Mouse (Mus musculus) left cerebral cortex, postnatal 14 days (tissue): ENCODE measurements around the gene Sh3tc1. TPM values are rescaled to one million over a fixed set of nuclear protein-coding genes. Genes with fewer than 3 reads are reported as not detected.
A peak's percentile ranks its signal among the peaks of the same experiment; 100 is the strongest.

ENCODE experiments used
- DNase-seq, 2 experiments: peaks; one replicate each; pipeline ENCODE4 v3.0.0; 2021 to 2022; ENCODE audit warnings: low spot score in 2 of 2, mixed read lengths in 1 of 2
- intact Hi-C: fragments of 180-260 bp; cut with DNase I; formaldehyde crosslinking; loops from one replicate; pipeline ENCODE4 v1.15.1; 2025
- total RNA-seq, 2 experiments: library from RNA; stranded (reverse); gene quantifications; 2 replicates each; pipeline ENCODE4 v1.2.3; 2021

Sh3tc1 gene
- total RNA-seq, 2 experiments from 2014 or later = 2.7 to 3.3 TPM

- intact Hi-C loops = no loop called here
- DNase-seq = no peak
These were observed 46.1 kb downstream of the Sh3tc1 start for GRCm38 (mm10) chr5:35693638-35694037.

- no peak for DNase-seq
- intact Hi-C loops = no loop called here
These were observed 48.5 kb downstream of the Sh3tc1 start for GRCm38 (mm10) chr5:35691246-35691645.

GRCm38 (mm10) chr5:35690485-35691165 lies 49.2 kb downstream of the Sh3tc1 start:
- intact Hi-C loops = no loop called here
- DNase-seq = no peak

DNA sequence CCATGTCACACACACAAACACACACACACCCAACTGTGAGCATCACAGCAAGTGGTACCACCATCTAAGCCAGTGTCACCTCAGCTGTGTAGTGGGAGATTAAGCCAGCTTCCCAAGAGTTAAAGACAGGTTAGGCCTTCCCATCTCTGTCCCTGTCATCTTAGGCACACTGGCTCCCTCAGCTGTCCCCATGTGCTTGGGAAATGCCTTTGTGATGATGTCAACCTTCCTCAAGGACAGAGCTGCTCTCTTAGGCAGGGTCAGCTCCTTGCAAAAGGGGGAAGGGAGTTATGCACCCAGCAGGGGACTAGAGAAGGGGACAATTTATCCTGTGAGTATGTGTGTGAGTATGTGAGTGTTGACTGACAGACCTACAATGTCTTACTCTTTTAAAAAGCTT lies 50.4 kb downstream of the Sh3tc1 start:
- intact Hi-C loops = no loop called here
- no peak for DNase-seq

GRCm38 (mm10) chr5:35688851-35689250 lies 50.9 kb downstream of the Sh3tc1 start:
- intact Hi-C loops = no loop called here
- peak in 1 of 2 experiments; percentile 31 for DNase-seq

- no peak for DNase-seq
- intact Hi-C loops = no loop called here
These were observed 52.7 kb downstream of the Sh3tc1 start for GRCm38 (mm10) chr5:35687098-35687497.

DNA sequence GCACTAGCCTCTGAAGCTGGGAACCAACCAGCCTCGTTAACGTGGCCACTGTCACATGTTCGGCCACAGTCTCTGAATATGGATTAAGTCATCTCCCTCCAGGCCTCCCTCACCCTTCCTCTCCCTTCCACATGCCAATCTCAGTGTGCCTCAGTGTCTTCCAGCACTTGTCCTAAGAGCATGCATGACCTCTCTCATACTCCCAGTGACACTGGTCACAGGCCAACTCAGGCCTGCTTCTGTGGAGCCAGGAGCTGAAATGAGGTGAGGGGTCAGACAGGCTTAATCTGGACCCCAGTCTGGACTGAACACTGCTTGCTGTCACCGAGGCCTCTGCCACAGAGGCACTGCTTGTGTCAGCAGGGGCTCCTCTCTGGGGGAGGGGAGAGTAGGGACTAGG lies 53.5 kb downstream of the Sh3tc1 start:
- intact Hi-C loops = no loop called here
- DNase-seq = no peak

GRCm38 (mm10) chr5:35685079-35685478 lies 54.7 kb downstream of the Sh3tc1 start:
- DNase-seq = no peak
- intact Hi-C loops = no loop called here

DNA sequence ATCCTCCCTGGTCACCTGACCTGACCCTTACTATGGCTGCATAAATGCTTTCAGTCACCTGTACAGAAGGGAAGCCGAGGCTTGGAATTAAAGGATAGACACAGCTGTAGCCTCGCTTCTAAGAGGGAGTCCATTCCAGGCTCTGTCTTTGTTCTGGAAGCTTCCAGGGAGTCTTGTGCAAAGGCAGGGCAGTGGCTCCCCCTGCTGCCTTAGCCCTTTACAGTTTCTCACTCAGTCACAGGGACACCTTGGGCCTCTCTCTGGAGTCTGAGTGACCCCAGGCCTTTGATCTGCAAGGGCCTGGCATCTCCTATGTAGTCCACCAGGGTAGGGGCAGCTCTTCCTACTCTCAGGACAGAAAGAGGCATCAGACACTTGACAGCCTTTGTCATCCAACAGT lies 58.8 kb downstream of the Sh3tc1 start:
- DNase-seq = peak; percentile 54 to 63
- intact Hi-C loops = loop anchor here (1.0 kb wide), 1 partner anchor 85 kb away; no protein-coding TSS in a partner anchor

- peak; percentile 24 to 49 for DNase-seq
- intact Hi-C loops = no loop called here
These were observed 60.3 kb downstream of the Sh3tc1 start, which contains the start of gene Htra3 for GRCm38 (mm10) chr5:35679256-35680155. Htra3 (minus strand) TSS chr5:35679782.

GRCm38 (mm10) chr5:35676964-35677363 lies 62.8 kb downstream of the Sh3tc1 start:
- no peak for DNase-seq
- intact Hi-C loops = no loop called here

- no peak for DNase-seq
- intact Hi-C loops = no loop called here
These were observed 65.7 kb downstream of the Sh3tc1 start for GRCm38 (mm10) chr5:35674081-35674555.

DNA sequence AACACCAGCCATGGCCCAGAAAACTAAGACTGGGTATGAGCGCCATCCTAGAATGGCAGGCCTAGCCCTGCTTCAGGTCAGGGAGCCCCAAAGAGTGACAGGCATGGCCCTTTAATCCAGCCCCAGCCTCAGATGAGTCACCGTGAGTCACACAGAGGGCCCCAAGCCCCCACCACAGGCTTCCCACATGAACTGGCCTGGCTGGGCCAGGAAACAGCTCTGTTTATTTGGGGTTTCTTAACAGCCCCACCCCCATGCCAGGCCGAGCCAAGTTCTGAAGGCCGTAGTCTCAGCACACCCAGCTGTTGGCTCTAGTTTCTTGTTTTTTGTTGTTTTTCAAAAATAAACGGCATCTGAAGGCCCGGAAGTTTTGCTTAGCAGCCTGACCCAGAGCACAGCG lies 66.7 kb downstream of the Sh3tc1 start:
- peak; percentile 55 to 82 for DNase-seq
- intact Hi-C loops = no loop called here

GRCm38 (mm10) chr5:35672581-35672980 lies 67.2 kb downstream of the Sh3tc1 start:
- DNase-seq = no peak
- intact Hi-C loops = no loop called here

GRCm38 (mm10) chr5:35671474-35671891 lies 68.3 kb downstream of the Sh3tc1 start:
- intact Hi-C loops = no loop called here
- peak; percentile 60 to 87 for DNase-seq

DNA sequence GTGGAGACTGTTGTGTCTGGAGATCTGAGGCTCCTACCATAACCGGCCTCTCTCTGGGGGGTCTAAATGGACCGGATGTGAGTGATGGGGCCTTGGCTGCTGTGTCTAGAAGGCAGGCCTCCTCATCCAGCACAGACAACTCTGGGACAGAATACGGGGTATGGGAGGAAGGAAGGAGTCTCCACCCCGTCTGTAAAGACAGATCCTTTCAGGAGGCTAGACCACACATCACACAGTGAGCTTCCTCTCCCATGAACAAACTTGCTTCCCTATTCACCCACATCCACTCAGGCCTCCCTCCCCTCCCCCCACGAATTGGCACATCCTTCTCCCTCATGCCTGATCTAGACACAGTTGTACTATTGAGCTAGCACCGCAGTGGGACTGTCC lies 69.4 kb downstream of the Sh3tc1 start:
- intact Hi-C loops = no loop called here
- peak; percentile 46 to 67 for DNase-seq

GRCm38 (mm10) chr5:35669747-35670411 lies 69.9 kb downstream of the Sh3tc1 start:
- no peak for DNase-seq
- intact Hi-C loops = no loop called here

DNA sequence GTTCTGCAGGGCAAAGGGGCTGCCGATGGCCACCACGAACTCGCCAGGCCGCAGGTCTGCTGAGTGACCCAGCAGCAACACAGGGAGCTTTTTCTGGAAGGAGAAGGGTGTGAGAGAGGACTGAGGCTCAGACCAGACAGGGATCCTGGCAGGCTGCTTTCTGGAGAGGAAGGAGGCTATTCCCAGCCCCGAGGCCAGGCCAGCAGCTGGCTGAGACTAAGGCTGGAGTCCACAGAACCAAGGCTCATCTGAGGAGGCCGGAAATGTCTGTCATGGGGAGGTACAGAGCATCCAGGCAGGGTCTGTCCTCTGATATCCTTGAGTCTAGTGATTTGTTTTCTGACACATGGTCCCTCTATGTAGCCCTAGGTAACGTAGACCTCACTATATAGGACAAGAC lies 73.6 kb downstream of the Sh3tc1 start:
- intact Hi-C loops = no loop called here
- no peak for DNase-seq

GRCm38 (mm10) chr5:35662021-35662545 lies 77.7 kb downstream of the Sh3tc1 start:
- intact Hi-C loops = no loop called here
- no peak for DNase-seq

DNA sequence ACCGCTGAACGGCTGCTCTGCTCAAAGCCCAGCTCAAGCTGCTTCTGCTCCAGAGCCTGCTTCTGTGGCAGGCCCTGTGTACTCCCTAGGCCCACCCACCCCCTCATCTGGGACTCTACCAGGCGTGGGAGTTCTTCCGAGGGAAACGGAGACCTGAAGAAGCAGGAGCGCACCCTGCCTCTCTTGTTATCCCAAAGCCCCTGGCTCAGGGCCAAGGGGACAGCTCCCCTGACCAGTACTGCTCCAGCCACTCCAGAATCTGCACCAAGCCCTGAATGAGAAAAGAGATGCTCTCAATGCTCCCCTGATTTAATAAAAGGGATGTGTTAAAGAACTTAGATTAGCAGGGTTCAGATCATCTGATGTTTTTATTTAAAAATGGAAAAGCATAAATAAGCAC lies 78.6 kb downstream of the Sh3tc1 start:
- DNase-seq = no peak
- intact Hi-C loops = no loop called here
